Mouse (Mus musculus) E14TG2a.4 (cell line): ENCODE measurements at regions not wholly inside any gene's neighbourhood (a gene's known extent, or its start where the extent isn't known, plus 50 kb on each side); places are given as distances from the start of the nearest gene placed in this dataset.

Experiments
- H3K27me3 ChIP-seq: 2 replicates; pipeline ENCODE4 v1.6.1; 2014; ENCODE audit warnings: low read length, control low read depth; ENCODE audit not compliant: insufficient read depth
- H3K36me3 ChIP-seq: 2 replicates; pipeline ENCODE4 v1.6.1; 2014; ENCODE audit warnings: low read length, control low read depth; ENCODE audit not compliant: insufficient read depth
- H3K4me1 ChIP-seq: replicated peaks from 2 replicates; pipeline ENCODE4 v1.6.1; 2014; ENCODE audit warnings: low read depth, low read length, control low read depth
- H3K4me3 ChIP-seq: replicated peaks from 2 replicates; pipeline ENCODE4 v1.5.1; 2014; ENCODE audit warnings: mild to moderate bottlenecking, low read length
- H3K9me3 ChIP-seq: 2 replicates; pipeline ENCODE4 v1.6.1; 2014; ENCODE audit warnings: low read length, control low read depth
- NANOG ChIP-seq: IDR thresholded peaks from 2 replicates; pipeline ENCODE4 v1.6.1; 2014; ENCODE audit warnings: borderline replicate concordance, low read length, mixed read lengths
- POU5F1 ChIP-seq: IDR thresholded peaks from 2 replicates; pipeline ENCODE4 v1.6.1; 2014; ENCODE audit warnings: low read length, borderline replicate concordance

DNA sequence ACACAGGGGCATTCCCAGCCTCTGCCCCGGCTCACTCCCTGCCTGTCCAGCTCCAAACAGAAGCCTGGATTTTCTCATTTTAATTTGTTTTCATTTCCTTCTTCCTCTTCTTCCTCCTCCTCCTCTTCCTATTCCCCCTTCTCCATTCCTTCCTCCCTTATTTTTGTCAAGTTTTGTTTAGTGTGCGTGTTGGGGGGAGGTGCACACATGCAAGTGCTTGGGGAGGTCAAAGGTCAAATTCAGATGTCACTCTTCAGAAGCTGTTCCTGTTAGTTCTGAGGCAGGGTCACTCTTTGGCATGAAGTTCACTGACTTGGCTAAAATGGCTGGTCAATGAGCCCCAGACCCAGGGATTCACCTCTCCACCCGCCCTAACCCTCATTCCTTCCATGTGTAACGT lies 85.1 kb downstream of the Micall2 start:
- H3K9me3 ChIP-seq: peaks cover 4% of the 10 kb centered on the region; the same call in 1 of the 2 replicates
- peaks cover 10% of the 10 kb centered on the region for H3K4me1 ChIP-seq
- H3K27me3 ChIP-seq: peaks cover 35% of the 10 kb centered on the region
- no peak overlapping the region for H3K4me3 ChIP-seq
- H3K36me3 ChIP-seq: no peaks in the 10 kb centered on the region
- TF ChIP-seq NANOG: no peak
- no peak for TF ChIP-seq POU5F1
